Mouse (Mus musculus) layer of hippocampus, postnatal 36 days (tissue): ENCODE results near the gene Xab2. TPM values are rescaled to one million over a fixed set of nuclear protein-coding genes. Genes with fewer than 3 reads are reported as not detected.
A peak's percentile ranks its signal among the peaks of the same experiment; 100 is the strongest.
"Not testable (repeated sequence)": the region's sequence is repeated elsewhere in the genome, so short reads cannot be mapped to it uniquely, and the experiment has no call there.

ENCODE experiments used
- DNase-seq, 2 experiments: peaks; one replicate each; pipeline ENCODE4 v3.0.0; 2022
- total RNA-seq, 2 experiments: library from RNA; stranded (reverse); gene quantifications; 2 replicates each; pipeline ENCODE4 v1.2.3; 2021

Xab2 gene
- total RNA-seq, 2 experiments from 2014 or later: 35.6 to 37.6 TPM

- no peak for DNase-seq
These were observed 11.9 kb downstream of the Xab2 start for GRCm38 (mm10) chr8:3609046-3609815.

DNA sequence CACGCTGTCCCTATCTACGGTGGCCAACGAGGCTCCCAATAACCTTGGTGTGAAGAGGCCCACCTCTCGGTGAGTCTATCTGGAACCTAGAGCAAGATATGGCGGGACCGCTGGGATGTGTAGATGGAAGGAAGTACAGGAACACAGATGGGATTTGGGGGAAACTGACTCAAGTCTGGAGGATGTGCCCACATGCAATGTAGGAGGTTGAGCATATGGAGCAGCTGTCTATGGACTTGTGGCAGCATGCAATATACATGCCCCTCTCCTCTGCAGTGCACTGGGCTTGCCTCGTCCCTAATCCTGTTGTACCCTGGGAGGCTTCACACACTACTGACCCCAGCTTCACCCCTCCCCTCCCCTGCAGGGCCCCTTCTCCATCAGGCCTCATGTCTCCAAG lies 13.3 kb downstream of the Xab2 start:
- peak in 1 of 2 experiments; percentile 57 for DNase-seq

DNA sequence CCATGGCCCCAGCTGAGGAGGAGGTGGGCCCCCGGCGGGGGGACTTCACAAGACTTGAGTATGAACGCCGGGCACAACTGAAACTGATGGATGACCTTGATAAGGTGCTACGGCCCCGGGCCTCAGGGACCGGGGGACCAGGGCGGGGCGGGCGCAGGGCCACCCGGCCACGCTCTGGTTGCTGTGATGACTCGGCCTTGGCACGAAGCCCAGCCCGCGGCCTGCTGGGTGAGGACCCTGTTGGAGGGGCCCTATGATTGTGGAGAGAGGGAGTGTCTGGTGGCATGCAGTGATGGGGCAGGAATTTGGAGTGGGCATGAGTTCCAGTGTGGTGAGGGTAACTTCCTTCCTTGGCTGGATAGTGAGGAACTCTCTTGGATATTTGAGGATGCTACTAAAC lies 14.5 kb downstream of the Xab2 start:
- DNase-seq: no peak

DNA sequence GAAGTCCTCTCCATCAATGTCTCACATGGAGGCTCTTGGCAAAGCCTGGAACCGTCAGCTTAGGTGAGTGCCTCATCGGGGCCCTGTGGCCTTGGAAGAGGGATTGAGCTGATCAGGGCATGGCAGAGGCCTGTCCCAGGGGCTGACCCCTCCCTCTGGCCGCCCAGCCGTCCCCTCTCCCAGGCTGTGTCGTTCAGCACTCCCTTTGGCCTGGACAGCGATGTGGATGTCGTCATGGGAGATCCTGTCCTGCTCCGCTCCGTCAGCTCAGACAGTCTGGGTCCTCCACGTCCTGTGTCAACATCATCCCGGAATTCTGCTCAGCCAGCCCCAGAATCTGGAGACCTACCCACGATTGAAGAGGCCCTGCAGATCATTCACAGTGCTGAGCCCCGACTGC lies 17.7 kb downstream of the Xab2 start:
- no peak for DNase-seq

- DNase-seq: no peak
These were observed 20.7 kb downstream of the Xab2 start for GRCm38 (mm10) chr8:3600401-3600800.

DNA sequence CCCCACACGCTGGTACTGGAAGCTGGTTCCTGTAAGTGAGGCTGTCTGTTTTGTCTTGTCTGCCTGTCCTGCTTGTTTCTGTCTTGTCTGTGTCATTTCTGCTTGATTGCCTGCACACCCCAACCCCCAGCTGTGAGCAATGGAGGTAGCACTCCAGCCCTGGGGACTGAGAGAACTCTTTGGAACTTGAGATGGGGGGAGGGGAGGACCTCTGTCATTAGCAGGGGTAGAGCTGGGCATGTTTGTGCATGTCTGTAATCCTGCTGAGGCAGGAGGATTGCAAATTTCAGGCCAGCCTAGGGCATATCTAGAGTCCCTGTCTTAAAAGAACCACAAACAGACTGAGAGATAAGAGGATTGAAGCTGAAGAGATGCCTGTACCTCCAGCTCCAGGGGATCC lies 21.9 kb downstream of the Xab2 start:
- DNase-seq: no peak

DNA sequence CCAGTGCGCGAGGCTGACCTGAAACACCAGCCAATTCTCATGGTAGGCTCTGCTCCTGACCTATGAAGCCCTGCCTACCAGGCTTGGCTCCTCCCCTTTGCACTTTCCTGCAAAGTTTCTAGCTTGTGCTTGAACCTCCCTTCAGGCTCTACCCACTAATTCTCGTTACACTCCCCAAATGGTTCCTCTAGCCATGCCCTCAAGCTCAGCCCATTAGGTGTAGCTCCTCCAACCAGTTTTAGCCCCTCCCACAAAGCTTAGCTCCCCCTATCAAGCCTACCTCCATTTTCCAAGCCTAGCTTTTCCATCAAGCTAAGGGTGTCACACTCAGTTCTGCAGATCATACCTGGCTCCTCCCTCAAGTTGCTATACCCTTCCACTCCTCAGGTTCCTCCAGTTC lies 23.1 kb downstream of the Xab2 start:
- DNase-seq: no peak

DNA sequence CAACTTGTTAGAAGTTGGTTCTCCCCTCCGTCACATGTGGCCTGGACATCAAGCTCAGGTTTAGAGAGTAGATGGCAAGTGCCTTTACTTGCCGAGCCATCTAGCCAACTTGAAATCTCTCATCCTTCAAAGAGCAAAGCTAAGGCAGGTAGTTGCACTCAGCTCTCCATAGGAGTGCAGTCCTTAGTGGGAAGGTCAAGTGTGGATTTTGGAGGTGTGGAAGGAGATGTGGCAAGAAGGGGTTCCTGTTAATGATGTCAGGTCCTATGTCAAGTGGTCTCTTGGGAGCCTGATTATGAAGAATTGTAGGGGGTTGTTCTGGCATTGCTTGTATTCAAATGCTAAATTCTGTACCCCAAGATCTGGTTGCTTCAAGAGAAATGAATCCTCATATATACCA lies 26.6 kb downstream of the Xab2 start:
- DNase-seq: no peak

- DNase-seq: no peak
These were observed 27.6 kb downstream of the Xab2 start for GRCm38 (mm10) chr8:3593470-3593869.

DNA sequence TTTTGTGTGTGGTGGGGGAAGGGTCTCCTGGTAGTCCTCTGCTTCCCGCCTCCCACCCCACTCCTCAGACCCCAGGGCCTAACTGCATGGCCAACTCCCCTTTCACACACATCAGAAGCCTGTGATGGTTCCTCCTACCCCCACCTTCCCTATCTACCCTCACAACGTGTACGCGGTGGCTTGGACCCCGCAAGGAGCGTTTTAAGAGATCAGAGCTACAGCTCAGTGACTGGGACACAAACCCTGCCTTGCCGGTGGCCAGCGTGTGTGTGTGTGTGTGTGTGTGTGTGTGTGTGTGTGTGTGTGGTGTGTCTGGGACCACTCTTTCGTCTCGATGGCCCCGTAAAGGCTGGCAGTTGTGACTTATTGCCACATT lies 32.9 kb downstream of the Xab2 start:
- no peak for DNase-seq

DNA sequence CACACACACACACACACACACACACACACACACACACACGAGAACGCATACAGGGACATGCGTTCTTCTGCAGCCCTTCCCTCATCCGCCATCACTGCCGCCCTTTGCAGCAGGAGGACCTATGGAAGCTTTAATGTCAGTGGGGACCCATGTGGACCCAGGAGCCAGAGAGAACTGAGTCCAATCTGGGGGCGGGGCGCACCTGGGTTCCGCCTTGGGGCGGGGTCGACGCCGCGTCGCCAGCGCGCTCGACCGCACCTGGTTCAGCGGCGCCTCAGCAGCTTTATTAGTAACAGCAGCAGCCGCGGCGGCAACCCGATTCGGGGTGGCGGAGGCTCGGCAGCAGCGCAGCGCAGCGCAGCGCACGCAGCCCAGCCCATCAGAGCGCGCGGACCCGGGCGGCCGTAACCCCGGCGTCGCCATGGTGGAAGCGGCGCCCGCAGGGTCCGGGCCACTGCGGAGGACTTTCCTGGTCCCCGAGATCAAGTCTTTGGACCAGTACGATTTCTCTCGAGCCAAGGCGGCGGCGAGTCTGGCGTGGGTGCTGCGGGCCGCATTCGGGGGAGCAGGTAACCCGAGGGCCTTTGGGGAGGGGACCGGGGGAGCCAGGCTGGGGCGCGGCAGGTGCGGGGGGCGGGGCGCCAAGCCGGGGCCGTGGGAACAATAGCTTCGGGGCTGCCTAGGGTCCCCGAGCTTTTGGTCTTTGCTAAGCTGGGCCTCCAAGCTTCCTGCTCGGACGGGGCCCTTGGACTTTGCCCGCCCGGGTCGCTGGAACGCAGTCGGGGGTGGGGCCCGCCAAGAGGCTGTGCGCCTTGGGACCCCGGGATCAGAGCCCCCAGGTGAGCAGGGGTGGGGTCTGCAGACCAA lies 33.5 kb downstream of the Xab2 start:
- peak; percentile 58 to 64 for DNase-seq

GRCm38 (mm10) chr8:3586993-3587390 lies 34.1 kb downstream of the Xab2 start, which contains the start of gene Camsap3:
Gene Camsap3 (plus strand): TSS chr8:3587293.
- no peak for DNase-seq

DNA sequence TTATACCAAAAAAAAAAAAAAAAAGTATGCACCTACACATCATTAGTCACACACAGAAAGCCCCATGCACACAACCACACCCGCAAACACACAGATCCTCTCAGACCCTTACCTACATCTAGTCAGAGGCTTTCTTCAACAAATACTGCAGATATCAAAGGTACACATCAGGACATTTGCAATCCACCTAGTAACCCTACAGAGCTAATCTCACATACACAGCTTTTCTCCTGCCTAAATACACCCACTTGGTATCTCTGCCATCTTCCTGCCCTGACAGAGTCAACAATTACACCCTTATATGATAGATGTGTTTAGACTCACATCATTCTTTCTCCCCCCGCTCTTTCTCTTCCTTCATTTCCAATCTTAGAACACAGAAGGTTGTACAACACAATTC lies 34.7 kb downstream of the Xab2 start:
- no peak for DNase-seq

GRCm38 (mm10) chr8:3581961-3582360 lies 39.2 kb downstream of the Xab2 start:
- not testable (repeated sequence) for DNase-seq

DNA sequence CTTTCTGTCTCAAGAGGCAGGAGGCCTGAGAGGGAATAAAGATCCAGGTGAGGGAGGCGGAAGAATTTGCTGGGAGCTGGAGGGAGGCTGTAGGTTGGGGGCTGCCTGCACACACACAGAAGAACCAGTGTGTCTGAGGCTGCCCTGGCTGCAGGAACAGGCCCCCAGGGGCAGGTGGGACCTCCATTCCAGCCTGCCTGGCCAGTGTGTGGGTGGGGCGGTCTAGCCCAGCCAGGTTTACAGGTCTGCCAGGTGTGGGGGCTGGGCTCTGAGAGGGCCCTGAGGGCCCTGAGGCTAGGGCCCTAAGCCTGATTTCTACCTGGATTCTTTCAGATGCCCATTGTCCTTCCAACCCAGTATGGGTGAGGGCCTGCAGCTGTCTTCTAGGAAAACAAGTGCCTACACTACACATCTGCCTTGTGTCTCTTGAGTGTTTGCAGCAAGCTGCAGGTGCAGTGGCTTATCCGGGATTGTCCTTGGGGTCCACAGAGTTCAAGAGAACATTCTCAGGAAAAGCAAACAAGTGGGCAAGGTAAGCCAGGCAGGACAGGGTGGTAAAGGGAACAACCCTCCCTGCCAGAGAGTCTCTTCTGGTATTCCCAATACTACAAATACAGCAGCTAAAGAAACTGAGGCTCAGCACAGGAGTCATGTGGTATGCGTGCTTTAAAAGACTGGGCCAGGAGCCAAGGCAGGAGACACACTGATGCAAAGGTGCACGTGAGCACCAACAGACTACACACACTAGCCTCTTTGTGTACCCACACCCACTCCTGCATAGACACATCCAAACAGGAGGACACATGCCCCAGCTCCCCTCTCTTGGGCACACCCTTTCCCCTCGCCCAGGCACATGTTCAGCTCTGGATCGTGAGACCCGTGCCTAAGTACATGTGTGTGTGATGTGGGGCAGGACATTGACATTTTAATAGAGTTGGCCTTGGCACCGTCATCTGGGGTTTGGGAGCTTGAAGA lies 41.4 kb downstream of the Xab2 start:
- no peak for DNase-seq

DNA sequence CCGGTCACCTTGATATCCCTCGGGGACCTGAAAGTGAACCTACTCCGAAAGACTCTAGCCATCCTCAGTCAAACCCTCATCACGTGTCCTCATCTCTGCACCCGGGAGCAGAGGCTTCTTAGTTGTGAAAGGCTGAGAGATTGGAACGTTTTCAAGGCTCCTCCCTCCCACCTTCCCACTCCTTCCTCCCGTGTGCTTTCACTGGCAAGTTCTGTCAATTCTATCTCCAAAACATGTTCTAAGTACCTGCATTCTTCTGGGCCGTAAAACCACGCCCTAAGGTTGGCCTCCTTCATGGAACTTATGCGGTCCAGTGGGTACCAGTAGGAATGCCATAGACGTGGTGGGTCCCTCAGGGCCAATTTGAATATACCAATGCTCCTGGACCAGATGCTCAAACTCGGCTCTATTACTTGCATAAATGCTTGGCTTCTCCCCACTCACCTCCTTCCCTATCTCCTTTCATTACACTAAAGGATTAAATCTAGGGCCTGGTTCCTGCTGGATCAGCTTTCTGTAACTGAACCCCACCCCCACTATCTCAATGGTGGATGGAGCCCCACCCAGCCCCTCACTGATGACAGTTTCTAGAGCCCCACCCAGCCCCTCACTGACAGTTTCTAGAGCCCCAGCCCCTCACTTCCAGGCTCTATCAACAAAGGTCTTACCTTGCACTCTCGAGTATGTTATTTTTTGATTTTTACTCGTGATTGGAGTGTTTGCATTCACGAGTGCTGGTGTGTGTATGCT lies 44.7 kb downstream of the Xab2 start:
- DNase-seq: no peak

- DNase-seq: no peak
These were observed 46.6 kb downstream of the Xab2 start for GRCm38 (mm10) chr8:3574546-3574945.

DNA sequence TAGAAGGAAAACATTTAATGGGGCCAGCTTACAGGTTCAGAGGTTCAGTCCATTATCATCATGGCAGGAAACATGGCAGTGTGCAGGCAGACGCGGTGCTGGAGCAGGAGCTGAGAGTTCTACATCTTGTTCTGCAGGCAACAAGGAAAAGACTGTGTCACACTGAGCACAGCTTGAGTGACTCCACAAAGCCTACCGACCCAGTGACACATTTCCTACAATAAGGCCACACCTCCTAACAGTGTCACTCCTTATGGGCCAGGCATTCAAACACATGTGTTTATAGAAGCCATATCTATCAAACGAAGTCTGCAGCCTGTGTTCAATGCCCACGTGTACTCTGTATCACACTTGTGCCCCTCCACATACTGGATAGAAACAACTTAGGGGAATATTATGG lies 51.3 kb downstream of the Xab2 start:
- no peak for DNase-seq

DNA sequence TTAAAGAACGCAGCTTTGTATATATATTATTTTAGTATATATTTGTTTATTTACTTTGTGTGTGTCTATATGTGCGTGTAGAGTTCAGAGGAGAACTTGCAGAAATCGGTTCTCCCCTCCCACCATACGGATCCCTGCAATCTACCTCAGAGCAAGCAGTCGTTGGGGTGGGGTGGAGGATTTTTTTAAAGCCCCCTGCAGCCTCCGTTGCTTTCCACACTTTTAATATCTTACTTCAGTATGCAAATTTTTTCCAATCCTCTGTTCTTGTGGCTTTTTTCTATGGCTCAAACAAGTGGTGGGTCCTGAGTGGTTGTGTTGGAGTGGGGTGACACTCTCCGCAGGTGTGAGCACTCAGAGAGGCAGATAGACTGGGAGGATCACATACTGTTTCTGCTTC lies 52.7 kb downstream of the Xab2 start:
- DNase-seq: no peak

GRCm38 (mm10) chr8:3567641-3568371 lies 53.3 kb downstream of the Xab2 start, which contains the start of gene C330021F23Rik:
Gene C330021F23Rik (plus strand): TSS chr8:3567990.
- DNase-seq: no peak
